10 mouse cellular contexts compared by ENCODE assay signal in the genomic region with DNA sequence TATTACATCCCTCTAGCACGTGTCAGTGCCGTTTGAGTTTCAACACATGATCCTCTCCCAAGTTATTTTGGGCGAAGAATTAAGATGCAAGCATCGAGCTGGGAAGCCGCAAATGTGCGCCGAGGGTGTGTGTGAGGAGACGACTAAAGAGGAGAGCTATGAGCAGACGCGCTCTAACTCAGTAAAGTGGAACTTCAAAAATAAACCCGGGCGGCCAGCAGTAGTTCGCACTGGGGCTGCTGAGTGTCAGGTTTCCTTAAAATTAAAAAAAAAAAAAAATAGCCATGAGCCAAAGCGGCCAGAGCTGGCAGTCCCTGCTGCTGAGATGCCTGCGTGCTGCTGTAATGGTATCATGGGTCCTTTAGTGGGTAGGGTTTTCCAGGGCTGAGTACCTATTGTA.
A peak's percentile ranks its signal among the peaks of the same experiment; 100 is the strongest.
DNase-seq lines count a peak whose midpoint lies in the region; ATAC-seq and TF ChIP-seq lines count a peak whose summit lies in the region.
"Had no signal": no experiment of that assay in that cellular context is flagged by ENCODE, and none has a peak within 500 bp of the region (broad histone marks: within the 10 kb centered on the region; RNA-seq: fewer than 3 reads in every experiment).

No protein-coding gene starts in this region.

- TF ChIP-seq CTCF in layer of hippocampus, adult 2 months (conservative IDR thresholded peaks at IDR 0.05), result no peak
- no peak for TF ChIP-seq CTCF in cerebellum, adult 2 months (IDR thresholded peaks at IDR 0.05; ENCODE audit: borderline replicate concordance, insufficient read depth, low read depth, low read length)

- no peak overlapping the region for H3K4me2 ChIP-seq in forebrain, embryonic 16.5 days (ENCODE audit: low read length)
- H3K4me2 ChIP-seq in heart, embryonic 15.5 days, result peak overlapping the region; percentile 48
- no peak overlapping the region for H3K4me2 ChIP-seq in midbrain, embryonic 11.5 days

- ATAC-seq in forebrain, embryonic 16.5 days, result peak; percentile 62
- ATAC-seq in heart, embryonic 15.5 days (replicated peaks; ENCODE audit: insufficient number of reproducible peaks, insufficient read depth, low FRiP score, low read depth), result peak; percentile 59; the same call in 1 of the 2 replicates
- no peak for ATAC-seq in midbrain, embryonic 11.5 days (ENCODE audit: low FRiP score)

- peak; percentile 50 to 69 for DNase-seq in layer of hippocampus, adult 2 months (ENCODE audit: low spot score in 2 of 2)
- DNase-seq in layer of hippocampus, adult 9-10 months (ENCODE audit: low spot score), result no peak
- peak; percentile 80 to 83 for DNase-seq in right cerebral cortex, adult 2 months (ENCODE audit: low spot score in 2 of 2)
- DNase-seq in T-cell, adult 2 months (ENCODE audit: low spot score), result no peak
- DNase-seq in midbrain, embryonic 11.5 days (ENCODE audit: low spot score, missing footprints), result no peak
- no peak for DNase-seq in cerebellum, adult 2 months
- DNase-seq: adrenal gland, postnatal 14 days had no signal

- no peaks in the 10 kb centered on the region for H3K9me3 ChIP-seq in forebrain, embryonic 16.5 days (ENCODE audit: control insufficient read depth, low read length)
- H3K9me3 ChIP-seq in heart, embryonic 15.5 days (replicated peaks), result no peaks in the 10 kb centered on the region
- H3K9me3 ChIP-seq in midbrain, embryonic 11.5 days (ENCODE audit: control insufficient read depth, low read length), result no peaks in the 10 kb centered on the region
- H3K9me3 ChIP-seq: midbrain, embryonic 10.5 days had no signal

- TF ChIP-seq POLR2A in cerebellum, adult 2 months (IDR thresholded peaks at IDR 0.05; ENCODE audit: borderline replicate concordance, insufficient read depth, low read length), result no peak

- H3K36me3 ChIP-seq in forebrain, embryonic 16.5 days (ENCODE audit: control insufficient read depth, insufficient read depth), result peaks cover 5% of the 10 kb centered on the region; the same call in 1 of the 2 replicates
- H3K36me3 ChIP-seq in heart, embryonic 15.5 days, result no peaks in the 10 kb centered on the region
- H3K36me3 ChIP-seq in midbrain, embryonic 11.5 days (ENCODE audit: control insufficient read depth, insufficient read depth, low read length), result peaks cover 16% of the 10 kb centered on the region

- no peaks in the 10 kb centered on the region for H3K27me3 ChIP-seq in forebrain, embryonic 16.5 days (replicated peaks; ENCODE audit: control insufficient read depth, insufficient read depth, low read length)
- H3K27me3 ChIP-seq in heart, embryonic 15.5 days, result 0 out of 2 replicates have a peak, but pooled peaks cover 4% of the 10 kb centered on the region
- no peaks in the 10 kb centered on the region for H3K27me3 ChIP-seq in midbrain, embryonic 11.5 days (ENCODE audit: control insufficient read depth, insufficient read depth, low read length)
- H3K27me3 ChIP-seq in cerebellum, adult 2 months (ENCODE audit: control insufficient read depth, insufficient read depth, low read length), result no peaks in the 10 kb centered on the region

- peaks cover 14% of the 10 kb centered on the region; the same call in 1 of the 2 replicates for H3K4me1 ChIP-seq in forebrain, embryonic 16.5 days (replicated peaks; ENCODE audit: control insufficient read depth, insufficient read depth, low read length)
- peaks cover 14% of the 10 kb centered on the region for H3K4me1 ChIP-seq in heart, embryonic 15.5 days (replicated peaks)
- no peaks in the 10 kb centered on the region for H3K4me1 ChIP-seq in midbrain, embryonic 11.5 days (ENCODE audit: control insufficient read depth, insufficient read depth, low read length)
- H3K4me1 ChIP-seq in cerebellum, adult 2 months (ENCODE audit: control insufficient read depth, insufficient read depth, low read length), result peaks cover 31% of the 10 kb centered on the region
- H3K4me1 ChIP-seq: midbrain, embryonic 10.5 days had no signal

- peak overlapping the region; percentile 36; the same call in 1 of the 2 replicates for H3K27ac ChIP-seq in layer of hippocampus, adult 2 months
- H3K27ac ChIP-seq in forebrain, embryonic 16.5 days (ENCODE audit: low read length), result peak overlapping the region; percentile 63; the same call in 1 of the 2 replicates
- no peak overlapping the region for H3K27ac ChIP-seq in heart, embryonic 15.5 days
- no peak overlapping the region for H3K27ac ChIP-seq in midbrain, embryonic 11.5 days (ENCODE audit: low read depth, low read length)
- no peak overlapping the region for H3K27ac ChIP-seq in cerebellum, adult 2 months (ENCODE audit: insufficient read depth, low read length)
- H3K27ac ChIP-seq: midbrain, embryonic 10.5 days had no signal

- H3K9ac ChIP-seq in forebrain, embryonic 16.5 days (replicated peaks; ENCODE audit: low read depth, low read length), result no peak overlapping the region
- no peak overlapping the region for H3K9ac ChIP-seq in heart, embryonic 15.5 days
- H3K9ac ChIP-seq in midbrain, embryonic 11.5 days (ENCODE audit: low read length), result no peak overlapping the region

- H3K4me3 ChIP-seq in layer of hippocampus, adult 2 months, result no peak overlapping the region
- H3K4me3 ChIP-seq in forebrain, embryonic 16.5 days (replicated peaks; ENCODE audit: low read length), result no peak overlapping the region
- no peak overlapping the region for H3K4me3 ChIP-seq in heart, embryonic 15.5 days
- H3K4me3 ChIP-seq in midbrain, embryonic 11.5 days (ENCODE audit: low read depth, low read length), result no peak overlapping the region
- no peak overlapping the region for H3K4me3 ChIP-seq in cerebellum, adult 2 months (replicated peaks; ENCODE audit: insufficient read depth, low read depth, low read length)
- H3K4me3 ChIP-seq: midbrain, embryonic 10.5 days had no signal

- WGBS in forebrain, embryonic 16.5 days, result 67% methylated on average over 15 of the region's 15 CpGs
- WGBS in heart, embryonic 15.5 days, result 34% methylated on average over 15 of the region's 15 CpGs
- 87% methylated on average over 15 of the region's 15 CpGs for WGBS in midbrain, embryonic 11.5 days
- 60% methylated on average over 15 of the region's 15 CpGs for WGBS in cerebellum, adult 2 months

Comparison
In these comparisons a context has a peak if more than half of its experiments do, and no peak if none do; other contexts are left out.
1. DNase-seq: peak in layer of hippocampus, adult 2 months (2 of 2) and right cerebral cortex, adult 2 months (2 of 2); none in layer of hippocampus, adult 9-10 months (single experiment), T-cell, adult 2 months (single experiment), midbrain, embryonic 11.5 days (single experiment) and cerebellum, adult 2 months (0 of 2).
2. H3K27ac ChIP-seq: peak in layer of hippocampus, adult 2 months (single experiment) and forebrain, embryonic 16.5 days (single experiment); none in heart, embryonic 15.5 days (single experiment), midbrain, embryonic 11.5 days (single experiment) and cerebellum, adult 2 months (single experiment).